Mouse (Mus musculus) liver, embryonic 13.5 days (tissue): ENCODE results near the gene Cidec. TPM values are rescaled to one million over a fixed set of nuclear protein-coding genes. Genes with fewer than 3 reads are reported as not detected.

Source experiments
- ATAC-seq: fragments of 200-750 bp; cut with Nextera tagmentation; 2 replicates; pipeline ENCODE4 v1.8.0; 2017; ENCODE audit warnings: low read depth, mild to moderate bottlenecking, moderate number of reproducible peaks, moderate library complexity
- DNase-seq: peaks from one replicate; pipeline ENCODE4 v3.0.0; 2022
- H3K27ac ChIP-seq: fragments of 300-500 bp; sonication (generic); 2 replicates; pipeline ENCODE4 v1.5.1; 2015; ENCODE audit warnings: moderate library complexity, mild to moderate bottlenecking, inconsistent platforms
- H3K27me3 ChIP-seq: fragments of 300-500 bp; sonication (generic); 2 replicates; pipeline ENCODE4 v1.6.1; 2015; ENCODE audit warnings: mild to moderate bottlenecking, inconsistent platforms
- H3K36me3 ChIP-seq: fragments of 300-500 bp; sonication (generic); 2 replicates; pipeline ENCODE4 v1.6.1; 2015; ENCODE audit warnings: mild to moderate bottlenecking, inconsistent platforms
- H3K4me1 ChIP-seq: fragments of 300-500 bp; sonication (generic); replicated peaks from 2 replicates; pipeline ENCODE4 v1.6.1; 2015; ENCODE audit warnings: inconsistent platforms
- H3K4me2 ChIP-seq: fragments of 300-500 bp; sonication (generic); 2 replicates; pipeline ENCODE4 v1.6.1; 2015; ENCODE audit warnings: inconsistent platforms, mild to moderate bottlenecking, moderate library complexity
- H3K4me3 ChIP-seq: fragments of 300-500 bp; sonication (generic); replicated peaks from 2 replicates; pipeline ENCODE4 v1.5.1; 2015; ENCODE audit warnings: mild to moderate bottlenecking, inconsistent platforms
- H3K9ac ChIP-seq: fragments of 300-500 bp; sonication (generic); 2 replicates; pipeline ENCODE4 v1.6.1; 2015; ENCODE audit warnings: mild to moderate bottlenecking, inconsistent platforms
- H3K9me3 ChIP-seq: fragments of 300-500 bp; sonication (generic); replicated peaks from 2 replicates; pipeline ENCODE4 v1.6.1; 2016; ENCODE audit warnings: inconsistent platforms
- WGBS: fragments of 180-500 bp; shearing (Covaris S2); methylation state at CpG from one replicate; pipeline ENCODE4 v1.1.7; 2015; ENCODE audit not compliant: insufficient replicate concordance; 5-methylcytosine and 5-hydroxymethylcytosine counted together
- polyA plus RNA-seq: library from polyadenylated mRNA; unstranded; fragments of >200 nt; fragmentation: Nextera tagmentation; extraction: Ambion mirVana; gene quantifications from 2 replicates; pipeline ENCODE4 v1.2.1, GENCODE M21; 2015

Gene Cidec
- polyA plus RNA-seq, 1 experiment from 2014 or later, result 0.10 TPM

- Histone ChIP-seq H3K27me3 (no peaks in the 10 kb centered on the region), H3K9ac (no peak overlapping the region), H3K36me3 (no peaks in the 10 kb centered on the region), H3K27ac (no peak overlapping the region), H3K4me1 (no peaks in the 10 kb centered on the region), H3K4me2 (no peak overlapping the region), H3K4me3 (no peak overlapping the region), H3K9me3 (no peaks in the 10 kb centered on the region)
- DNase-seq (no peak), ATAC-seq (no peak)
- 50% methylated on average over 3 of the region's 3 CpGs for WGBS
These were observed 5.6 kb downstream of the Cidec start for GRCm38 (mm10) chr6:113429965-113430364.

GRCm38 (mm10) chr6:113428006-113428405, 7.6 kb downstream of the Cidec start:
- ATAC-seq (0 out of 2 replicates have a peak, but pooled peaks have one; percentile 39), DNase-seq (no peak)
- H3K27me3 ChIP-seq, result no peaks in the 10 kb centered on the region
- H3K27ac ChIP-seq, result no peak overlapping the region
- 82% methylated on average over 16 of the region's 16 CpGs for WGBS
- no peaks in the 10 kb centered on the region for H3K36me3 ChIP-seq
- H3K9ac ChIP-seq, result no peak overlapping the region
- no peak overlapping the region for H3K4me3 ChIP-seq
- H3K4me2 ChIP-seq, result no peak overlapping the region
- H3K4me1 ChIP-seq, result no peaks in the 10 kb centered on the region
- H3K9me3 ChIP-seq, result no peaks in the 10 kb centered on the region

- DNase-seq, result peak; percentile 37
- 53% methylated on average over 3 of the region's 3 CpGs for WGBS
- no peaks in the 10 kb centered on the region for H3K27me3 ChIP-seq
- H3K4me2 ChIP-seq, result no peak overlapping the region
- no peaks in the 10 kb centered on the region for H3K36me3 ChIP-seq
- no peak for ATAC-seq
- H3K9me3 ChIP-seq, result no peaks in the 10 kb centered on the region
- H3K9ac ChIP-seq, result no peak overlapping the region
- no peaks in the 10 kb centered on the region for H3K4me1 ChIP-seq
- no peak overlapping the region for H3K4me3 ChIP-seq
- H3K27ac ChIP-seq, result no peak overlapping the region
These were observed 8.2 kb downstream of the Cidec start for GRCm38 (mm10) chr6:113427397-113427796.

- no peak overlapping the region for H3K4me2 ChIP-seq
- no peak overlapping the region for H3K4me3 ChIP-seq
- H3K9ac ChIP-seq, result no peak overlapping the region
- no peak for ATAC-seq
- H3K27me3 ChIP-seq, result no peaks in the 10 kb centered on the region
- no peaks in the 10 kb centered on the region for H3K9me3 ChIP-seq
- 82% methylated on average over 4 of the region's 4 CpGs for WGBS
- DNase-seq, result no peak
- H3K4me1 ChIP-seq, result no peaks in the 10 kb centered on the region
- H3K27ac ChIP-seq, result no peak overlapping the region
- no peaks in the 10 kb centered on the region for H3K36me3 ChIP-seq
These were observed 8.9 kb downstream of the Cidec start for GRCm38 (mm10) chr6:113426696-113427095.

- no peak for ATAC-seq
- no peak for DNase-seq
- 73% methylated on average over 7 of the region's 7 CpGs for WGBS
These were observed 11.4 kb downstream of the Cidec start for GRCm38 (mm10) chr6:113424187-113424586.

DNA sequence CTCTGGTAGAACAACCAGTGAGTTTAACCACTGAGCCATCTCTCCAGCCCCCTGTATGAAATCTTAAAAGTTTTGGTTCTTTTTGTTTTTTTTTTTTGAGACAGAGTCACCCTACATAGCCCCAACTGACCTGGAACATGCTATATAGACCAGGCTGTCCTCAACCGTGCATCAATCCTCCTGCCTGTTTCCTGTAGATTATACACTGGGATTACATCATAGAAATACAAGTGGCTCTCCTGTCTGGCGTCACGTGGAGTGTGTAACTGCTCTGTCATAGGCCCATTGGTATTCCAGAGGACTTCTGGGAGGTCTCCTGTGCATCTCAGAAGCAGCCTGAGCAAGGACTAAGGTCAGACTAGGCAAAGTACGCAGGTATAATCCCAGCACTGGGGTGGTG, 12.6 kb downstream of the Cidec start:
- no peaks in the 10 kb centered on the region for H3K27me3 ChIP-seq
- no peak for DNase-seq
- H3K4me2 ChIP-seq, result no peak overlapping the region
- no peaks in the 10 kb centered on the region for H3K36me3 ChIP-seq
- H3K4me1 ChIP-seq, result peaks cover 28% of the 10 kb centered on the region
- H3K27ac ChIP-seq, result no peak overlapping the region
- no peaks in the 10 kb centered on the region for H3K9me3 ChIP-seq
- WGBS, result 22% methylated on average over 4 of the region's 4 CpGs
- no peak for ATAC-seq
- no peak overlapping the region for H3K9ac ChIP-seq
- no peak overlapping the region for H3K4me3 ChIP-seq

More at GRCm38 (mm10) chr6:113424187-113424586, 11.4 kb downstream of the Cidec start:
- Histone ChIP-seq H3K4me2 (no peak overlapping the region), H3K27me3 (no peaks in the 10 kb centered on the region), H3K36me3 (no peaks in the 10 kb centered on the region), H3K9ac (no peak overlapping the region), H3K9me3 (no peaks in the 10 kb centered on the region), H3K4me1 (peaks cover 18% of the 10 kb centered on the region), H3K27ac (no peak overlapping the region), H3K4me3 (no peak overlapping the region)

DNA sequence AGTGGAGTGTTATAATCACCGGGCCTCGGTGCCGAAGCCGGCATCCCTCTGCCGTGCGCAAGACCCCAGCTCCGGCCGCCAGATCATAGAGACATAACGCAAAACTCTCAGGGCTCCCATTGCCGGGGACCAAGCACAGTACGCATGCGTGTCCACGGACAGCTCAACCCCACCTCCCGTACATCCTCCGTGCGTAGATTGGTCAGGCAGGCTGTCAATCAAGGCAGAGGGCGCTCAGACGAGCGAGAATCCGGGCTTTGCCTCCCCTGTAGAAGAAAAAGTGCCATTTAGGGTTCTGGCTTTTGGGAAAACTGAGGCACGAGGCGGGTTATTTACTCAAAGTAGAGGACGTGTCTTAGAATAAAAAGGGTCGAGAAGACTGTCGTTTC, 16.4 kb downstream of the Cidec start, which contains the start of gene Rpusd3:
Gene Rpusd3 (minus strand): TSS at position 142 of the 389 bp plus-strand sequence.
- H3K9ac ChIP-seq, result peak within 1 kb of the TSS; percentile 82
- peak within 1 kb of the TSS; percentile 93 for H3K4me2 ChIP-seq
- no peaks in the 10 kb centered on the region for H3K9me3 ChIP-seq
- H3K27me3 ChIP-seq, result no peaks in the 10 kb centered on the region
- H3K27ac ChIP-seq, result peak within 1 kb of the TSS; percentile 57
- H3K36me3 ChIP-seq, result peaks cover 14% of the 10 kb centered on the region; the same call in 1 of the 2 replicates
- DNase-seq (peak; percentile 96), ATAC-seq (peak; percentile 97)
- under 1% methylated on average over 25 of the region's 25 CpGs for WGBS
- H3K4me1 ChIP-seq, result peaks cover 34% of the 10 kb centered on the region
- peak within 1 kb of the TSS; percentile 72 for H3K4me3 ChIP-seq

DNA sequence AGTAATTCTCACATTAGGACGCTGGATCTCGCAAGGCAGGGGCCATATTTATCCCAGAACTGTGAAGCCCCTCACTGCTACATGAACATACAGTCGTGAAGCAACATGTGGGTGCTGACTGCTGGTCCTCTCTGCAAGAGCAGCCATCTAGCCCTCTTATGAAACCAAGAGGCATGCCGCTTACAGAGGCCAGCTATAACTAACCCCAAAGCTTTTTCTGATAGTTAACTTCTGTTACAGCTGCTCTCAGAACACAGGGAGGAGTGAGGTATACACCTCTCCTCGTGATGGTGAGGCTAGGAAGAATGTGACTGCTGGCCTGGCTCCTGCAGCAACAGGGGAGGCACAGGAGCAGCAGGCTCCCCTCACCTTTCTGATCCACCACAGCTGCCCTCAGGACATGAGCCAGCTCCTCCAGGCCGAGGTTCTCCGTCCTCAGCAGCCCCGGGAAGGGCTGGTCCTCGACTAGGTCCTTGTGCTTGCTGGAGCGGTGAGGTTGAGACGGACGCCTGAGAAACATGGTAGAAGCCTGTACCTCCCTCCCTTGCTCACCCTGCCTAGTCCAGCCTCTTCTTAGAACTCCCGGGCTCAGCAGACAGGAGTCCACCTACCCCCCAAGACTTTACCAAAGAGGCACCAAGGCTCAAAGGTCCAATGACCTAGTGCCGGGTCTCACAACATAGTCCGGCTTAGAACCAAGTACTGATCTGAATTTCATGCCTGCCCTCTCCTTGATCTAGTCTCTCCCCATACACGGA, 16.9 kb downstream of the Cidec start:
- Histone ChIP-seq H3K4me1 (peaks cover 34% of the 10 kb centered on the region), H3K9me3 (no peaks in the 10 kb centered on the region), H3K27me3 (no peaks in the 10 kb centered on the region), H3K4me2 (peak overlapping the region; percentile 93), H3K4me3 (peak overlapping the region; percentile 72), H3K27ac (peak overlapping the region; percentile 57), H3K36me3 (peaks cover 14% of the 10 kb centered on the region; the same call in 1 of the 2 replicates), H3K9ac (peak overlapping the region; percentile 82)
- WGBS, result 14% methylated on average over 16 of the region's 16 CpGs
- ATAC-seq, result peak; percentile 66
- DNase-seq, result no peak

- H3K4me3 ChIP-seq, result no peak overlapping the region
- H3K9ac ChIP-seq, result no peak overlapping the region
- no peak overlapping the region for H3K27ac ChIP-seq
- H3K27me3 ChIP-seq, result no peaks in the 10 kb centered on the region
- peaks cover 14% of the 10 kb centered on the region for H3K36me3 ChIP-seq
- H3K4me2 ChIP-seq, result no peak overlapping the region
- H3K4me1 ChIP-seq, result peaks cover 32% of the 10 kb centered on the region
- no peak for DNase-seq
- WGBS, result 75% methylated on average over 5 of the region's 5 CpGs
- H3K9me3 ChIP-seq, result no peaks in the 10 kb centered on the region
- ATAC-seq, result no peak
These were observed 19.1 kb downstream of the Cidec start for GRCm38 (mm10) chr6:113416416-113416815.

- Histone ChIP-seq H3K4me1 (no peaks in the 10 kb centered on the region), H3K27me3 (no peaks in the 10 kb centered on the region), H3K9ac (no peak overlapping the region), H3K27ac (no peak overlapping the region), H3K4me2 (no peak overlapping the region), H3K4me3 (no peak overlapping the region), H3K9me3 (no peaks in the 10 kb centered on the region), H3K36me3 (peaks cover 3% of the 10 kb centered on the region; the same call in 1 of the 2 replicates)
- DNase-seq (no peak), ATAC-seq (no peak)
- WGBS, result 57% methylated on average over 1 of the region's 1 CpGs
These were observed 25.6 kb downstream of the Cidec start for GRCm38 (mm10) chr6:113410001-113410400.

GRCm38 (mm10) chr6:113406683-113407082, 28.9 kb downstream of the Cidec start:
- H3K4me1 ChIP-seq, result no peaks in the 10 kb centered on the region
- no peak overlapping the region for H3K4me3 ChIP-seq
- 72% methylated on average over 9 of the region's 9 CpGs for WGBS
- H3K9ac ChIP-seq, result no peak overlapping the region
- H3K9me3 ChIP-seq, result no peaks in the 10 kb centered on the region
- no peaks in the 10 kb centered on the region for H3K27me3 ChIP-seq
- DNase-seq (peak; percentile 20), ATAC-seq (no peak)
- no peak overlapping the region for H3K4me2 ChIP-seq
- no peak overlapping the region for H3K27ac ChIP-seq
- 0 out of 2 replicates have a peak, but pooled peaks cover 3% of the 10 kb centered on the region for H3K36me3 ChIP-seq

DNA sequence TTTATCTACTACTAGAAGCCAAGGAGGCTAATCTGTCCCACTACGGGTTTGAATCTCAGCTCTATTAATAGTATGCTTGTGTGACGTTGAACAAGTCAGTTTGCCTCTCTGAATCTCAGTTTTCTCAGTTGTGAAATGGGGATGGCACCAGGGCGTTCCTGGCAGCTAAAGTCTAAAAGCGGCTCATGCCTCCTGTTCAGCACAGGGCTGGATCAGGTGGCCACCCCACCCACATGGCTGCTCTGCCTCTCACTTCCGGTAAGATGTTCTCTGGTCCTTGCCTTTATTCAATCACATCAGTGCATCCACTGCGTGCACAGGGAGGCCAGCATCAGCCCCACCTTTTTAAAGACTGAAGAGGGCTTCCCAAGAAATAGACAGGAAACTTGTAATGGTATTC, 30.1 kb downstream of the Cidec start:
- DNase-seq (no peak), ATAC-seq (no peak)
- H3K27ac ChIP-seq, result no peak overlapping the region
- no peaks in the 10 kb centered on the region for H3K27me3 ChIP-seq
- H3K9me3 ChIP-seq, result no peaks in the 10 kb centered on the region
- no peaks in the 10 kb centered on the region for H3K4me1 ChIP-seq
- 0 out of 2 replicates have a peak, but pooled peaks cover 3% of the 10 kb centered on the region for H3K36me3 ChIP-seq
- 63% methylated on average over 6 of the region's 6 CpGs for WGBS
- H3K9ac ChIP-seq, result no peak overlapping the region
- no peak overlapping the region for H3K4me2 ChIP-seq
- H3K4me3 ChIP-seq, result no peak overlapping the region
